Comparison of ENCODE assay signal across 24 mouse cellular contexts in the genomic region with DNA sequence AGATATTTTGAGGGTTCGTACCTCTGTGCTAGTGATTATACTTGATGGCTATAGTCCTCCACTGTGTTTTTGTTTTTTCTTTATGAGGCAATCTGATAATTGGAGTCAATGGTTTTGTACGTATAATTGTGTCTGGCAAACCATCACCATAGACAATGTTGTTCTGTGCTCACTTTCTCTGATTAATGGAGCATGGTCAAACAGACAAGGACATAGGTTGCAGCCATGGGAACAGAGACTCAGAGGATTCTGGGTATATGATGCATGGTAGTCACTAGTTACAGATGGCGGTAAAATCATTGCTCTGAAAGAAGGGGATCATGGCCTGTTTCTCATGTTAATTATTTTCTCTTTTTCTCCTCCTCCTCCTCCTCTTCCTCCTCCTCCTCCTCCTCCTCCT.
"Had no signal": no experiment of that assay in that cellular context is flagged by ENCODE, and none has a peak within 500 bp of the region (broad histone marks: within the 10 kb centered on the region; RNA-seq: fewer than 3 reads in every experiment).

No protein-coding gene starts in this region.

- ATAC-seq: hindbrain, embryonic 16.5 days; intestine, embryonic 15.5 days; intestine, postnatal 0 days had no signal

- H3K4me2 ChIP-seq: heart, embryonic 12.5 days; hindbrain, embryonic 12.5 days; hindbrain, embryonic 14.5 days; intestine, embryonic 15.5 days; limb, embryonic 13.5 days; limb, embryonic 15.5 days had no signal

- H3K9me3 ChIP-seq: heart, embryonic 10.5 days; heart, embryonic 12.5 days; hindbrain, embryonic 10.5 days; hindbrain, embryonic 12.5 days; intestine, embryonic 15.5 days; limb, embryonic 13.5 days; limb, embryonic 15.5 days had no signal

- H3K27ac ChIP-seq: gastrocnemius, adult 2 months; heart, embryonic 10.5 days; hindbrain, embryonic 10.5 days; hindbrain, embryonic 12.5 days; hindbrain, embryonic 14.5 days; intestine, embryonic 15.5 days; kidney, postnatal 0 days; limb, embryonic 13.5 days; limb, embryonic 15.5 days had no signal

- H3K4me1 ChIP-seq: heart, embryonic 10.5 days; hindbrain, embryonic 12.5 days; intestine, embryonic 15.5 days; limb, embryonic 13.5 days; limb, embryonic 15.5 days had no signal

- H3K27me3 ChIP-seq: heart, embryonic 12.5 days; hindbrain, embryonic 12.5 days; intestine, embryonic 15.5 days; limb, embryonic 13.5 days; limb, embryonic 15.5 days had no signal

- DNase-seq: gastrocnemius, adult 2 months; gastrocnemius, postnatal 10 days; gastrocnemius, postnatal 25 days; heart, adult 18-20 months; heart, postnatal 10 days; heart, postnatal 4 days; kidney, adult 18-20 months; kidney, adult 8-10 months; kidney, postnatal 14 days; kidney, postnatal 36 days; layer of hippocampus, adult 9-11 months; layer of hippocampus, postnatal 36 days; left cerebral cortex, postnatal 4 days had no signal

- H3K9ac ChIP-seq: heart, embryonic 12.5 days; hindbrain, embryonic 12.5 days; hindbrain, embryonic 14.5 days; intestine, embryonic 15.5 days; limb, embryonic 13.5 days; limb, embryonic 15.5 days had no signal

- H3K36me3 ChIP-seq: heart, embryonic 10.5 days; heart, embryonic 12.5 days; hindbrain, embryonic 10.5 days; hindbrain, embryonic 12.5 days; intestine, embryonic 15.5 days; limb, embryonic 13.5 days; limb, embryonic 15.5 days had no signal

- H3K4me3 ChIP-seq: gastrocnemius, adult 2 months; heart, embryonic 10.5 days; heart, embryonic 12.5 days; hindbrain, embryonic 10.5 days; hindbrain, embryonic 12.5 days; intestine, embryonic 15.5 days; limb, embryonic 13.5 days; limb, embryonic 15.5 days had no signal
